Mouse (Mus musculus) testis, postnatal 10 days (tissue): ENCODE data around the gene Gtpbp4.
"Not testable (repeated sequence)": the region's sequence is repeated elsewhere in the genome, so short reads cannot be mapped to it uniquely, and the experiment has no call there.

Experiments
- DNase-seq: peaks from one replicate; pipeline ENCODE4 v3.0.0; 2021; ENCODE audit warnings: low spot score

Gtpbp4 gene

DNA sequence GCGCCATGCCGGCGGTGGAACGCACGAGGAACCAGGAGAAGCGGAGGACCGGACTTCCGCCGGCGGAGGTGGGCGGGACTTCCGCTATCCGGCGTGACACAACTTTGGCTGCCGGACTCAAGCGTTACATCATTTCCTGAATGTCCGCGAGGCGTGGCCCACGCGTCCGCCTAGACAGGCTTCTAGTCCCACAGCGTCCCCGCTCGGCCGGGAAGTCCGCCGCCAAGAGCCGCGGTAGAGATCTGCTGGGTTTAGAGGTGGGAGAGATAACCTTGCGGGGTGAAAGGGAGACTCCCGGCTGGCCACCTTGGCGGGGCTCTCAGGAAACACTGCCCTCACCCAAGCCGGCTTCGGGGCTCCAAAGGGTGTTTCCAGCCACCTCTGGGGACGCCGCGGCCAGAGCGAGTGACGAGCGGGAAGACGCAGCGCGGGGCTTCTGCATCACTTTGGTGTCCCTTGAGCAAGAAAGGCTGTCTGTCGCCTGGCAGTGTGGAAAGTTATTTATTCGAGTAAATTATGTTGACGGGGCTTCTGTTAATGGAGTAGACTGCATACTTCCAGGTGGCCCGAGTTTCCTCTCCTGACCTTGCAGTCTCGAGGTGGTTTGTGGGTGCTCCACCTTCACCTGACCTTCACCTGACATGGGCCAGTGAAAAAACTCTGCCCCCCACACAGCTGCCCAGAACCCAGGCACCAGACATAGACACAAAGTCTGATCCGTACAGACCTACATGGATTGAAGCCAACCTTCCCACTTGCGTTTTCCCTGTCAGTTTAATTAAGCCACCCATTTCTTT is at the start of gene Gtpbp4:
Gene Gtpbp4, minus strand, starts transcription at position 94 of the 797 bp plus-strand sequence.
- DNase-seq = peak; percentile 95

DNA sequence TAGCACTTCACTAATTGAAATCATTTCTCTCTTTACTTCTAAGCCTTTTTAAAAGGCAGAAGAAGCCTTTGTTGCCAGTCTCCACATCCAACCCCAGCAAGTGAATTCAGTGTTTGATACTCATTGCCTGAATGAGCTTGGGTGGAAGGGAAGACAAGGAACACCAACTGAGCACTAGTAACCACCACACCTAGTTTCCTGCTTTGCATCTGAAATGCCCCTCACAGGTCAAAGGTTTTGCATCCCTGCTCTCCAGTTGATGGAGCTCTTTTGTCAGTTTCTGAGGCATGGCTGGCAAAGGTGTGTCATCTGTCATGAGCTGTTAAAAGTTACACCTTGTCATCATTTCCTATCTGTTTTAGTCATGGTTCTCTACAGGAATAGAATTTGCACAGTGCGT is 48.8 kb upstream of the Gtpbp4 start:
- DNase-seq = no peak

DNA sequence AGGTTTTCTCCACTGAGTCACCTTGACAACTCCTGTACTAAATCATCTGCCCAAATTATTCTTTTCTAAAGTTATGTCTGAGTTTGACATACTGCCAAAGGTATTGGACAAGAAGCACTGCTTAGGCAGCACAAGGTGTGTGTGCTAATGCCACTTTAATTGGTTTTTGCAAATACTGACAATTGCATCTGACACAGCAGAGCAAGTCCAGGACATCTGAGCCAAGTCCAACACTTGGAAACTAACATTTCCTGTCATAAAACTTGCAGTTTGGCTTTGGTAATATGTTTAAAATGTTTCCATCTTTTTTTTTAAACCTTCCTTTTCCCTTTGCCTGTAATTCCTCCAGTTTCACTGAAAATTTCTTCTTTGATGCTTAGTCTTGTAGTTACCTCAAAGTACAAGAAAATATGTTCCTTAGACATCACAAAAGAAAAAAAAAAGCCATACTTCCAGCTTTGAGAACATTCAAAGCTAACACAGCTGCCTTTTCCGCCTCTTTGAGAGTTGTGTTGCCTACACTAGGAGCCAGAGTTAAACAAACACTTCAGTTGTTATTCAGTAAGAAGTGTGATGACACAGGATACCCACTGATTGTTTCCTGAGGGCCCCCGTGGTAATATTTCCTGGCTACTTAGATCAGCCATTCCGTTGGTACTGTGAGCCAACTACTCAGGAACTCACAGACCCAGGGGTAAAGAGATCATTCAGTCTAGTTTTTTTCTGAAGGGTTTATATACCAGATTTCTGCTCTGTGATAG is 47.6 kb upstream of the Gtpbp4 start:
- DNase-seq = no peak

DNA sequence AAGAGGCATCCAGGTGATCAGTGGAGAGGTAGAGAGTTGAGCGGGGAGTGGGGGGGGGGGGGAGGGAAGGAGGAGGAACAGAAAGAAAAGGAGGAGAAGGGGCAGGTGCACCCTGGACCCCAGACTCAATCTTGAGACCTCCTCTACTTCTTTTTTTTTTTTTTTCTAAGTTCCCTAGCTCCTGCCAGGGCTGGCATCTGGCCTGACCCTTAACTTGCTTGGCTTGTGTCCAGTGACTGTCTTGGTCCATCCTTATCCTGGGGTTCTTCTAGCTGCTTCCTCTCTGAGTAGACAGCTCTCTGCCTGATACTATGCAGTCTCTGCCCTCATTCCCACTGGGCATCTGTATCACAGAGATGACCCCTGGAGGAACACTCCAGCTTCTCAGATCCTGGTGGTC is 44.7 kb upstream of the Gtpbp4 start:
- no peak for DNase-seq

DNA sequence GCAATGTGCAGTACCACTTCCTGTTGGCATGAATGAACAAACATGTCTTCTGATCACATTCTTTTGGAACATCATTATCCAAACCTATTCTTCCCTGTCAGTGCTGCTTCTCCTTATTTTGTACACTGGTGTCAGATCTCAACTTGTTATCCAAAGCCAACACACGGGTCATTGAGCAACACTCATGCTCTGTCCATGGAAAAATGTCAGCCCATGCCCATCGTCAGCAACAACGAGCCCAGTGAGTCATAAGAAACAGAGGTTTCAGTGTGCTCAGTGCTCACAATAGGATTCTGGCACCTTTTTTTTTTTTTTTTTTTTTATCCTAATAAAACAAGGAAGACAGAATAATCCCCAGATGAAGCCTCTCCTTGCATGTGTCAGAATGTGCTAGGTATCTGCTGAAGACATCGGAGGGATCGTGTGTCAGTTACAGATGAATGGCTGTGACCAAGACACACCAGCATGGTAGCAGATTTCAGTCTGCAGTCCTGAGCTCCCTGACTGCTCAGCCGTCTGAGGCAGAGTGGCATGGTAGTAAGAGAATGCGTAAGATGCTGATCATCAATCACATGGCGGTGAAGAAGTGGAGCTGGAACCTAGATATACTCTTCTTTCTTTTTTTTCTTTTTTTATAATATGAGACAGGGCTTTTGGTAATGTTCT is 36.2 kb upstream of the Gtpbp4 start:
- DNase-seq = no peak

DNA sequence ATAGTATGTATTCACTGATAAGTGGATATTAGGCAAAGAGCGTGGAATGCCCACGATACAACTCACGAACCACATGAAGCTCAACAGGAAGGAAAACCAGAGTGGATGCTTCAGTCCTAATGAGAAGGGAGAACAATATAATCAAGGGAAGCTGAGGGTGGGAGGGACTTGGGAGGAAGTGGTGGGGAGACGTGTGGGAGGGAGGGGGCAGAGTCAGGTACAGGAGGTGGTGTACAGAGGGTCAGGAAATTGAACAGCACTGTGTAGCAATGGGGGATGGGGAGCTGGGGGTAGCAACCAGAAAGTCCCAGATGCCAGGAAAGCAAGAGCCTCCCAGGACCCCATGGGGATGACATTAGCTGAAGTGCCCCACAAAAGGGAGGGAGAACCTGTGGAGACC is 34.5 kb upstream of the Gtpbp4 start:
- no peak for DNase-seq

DNA sequence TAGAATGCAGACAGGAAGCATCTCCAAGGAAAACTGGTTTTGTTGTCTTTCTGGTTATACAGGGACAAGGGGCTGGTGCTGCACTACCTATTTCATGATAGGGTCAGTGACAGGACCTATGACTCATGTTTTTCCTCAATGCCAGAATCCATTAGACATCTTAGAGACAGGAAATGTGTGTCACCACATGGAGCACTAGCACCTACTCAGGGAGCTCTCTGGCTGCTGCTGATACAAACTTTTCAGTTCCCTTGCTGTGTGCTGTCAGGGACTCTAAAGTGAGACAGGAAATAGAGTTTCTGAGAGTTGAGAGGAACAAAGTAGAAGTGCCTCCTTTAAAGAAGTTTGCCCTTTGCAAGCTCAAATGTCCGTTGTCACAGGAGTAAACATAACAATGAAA is 31.4 kb upstream of the Gtpbp4 start:
- no peak for DNase-seq

DNA sequence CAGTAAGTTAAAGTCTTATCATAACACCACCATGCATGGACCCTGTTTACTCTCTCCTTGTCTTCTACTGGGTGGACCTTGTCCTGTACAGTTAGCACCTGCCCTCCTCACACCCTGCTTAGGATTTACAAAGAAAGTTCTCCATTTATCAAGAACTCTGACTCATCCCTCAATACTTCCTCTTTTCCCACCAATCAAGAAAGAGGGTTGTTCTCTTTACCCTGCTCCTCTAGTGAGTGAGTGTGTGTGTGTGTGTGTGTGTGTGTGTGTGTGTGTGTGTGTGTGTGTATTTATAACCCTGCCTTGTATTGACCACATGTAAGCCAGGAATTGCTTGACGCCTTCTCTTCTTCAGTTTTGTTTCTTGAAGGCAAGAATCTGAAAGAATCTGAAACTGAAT is 26.7 kb upstream of the Gtpbp4 start:
- no peak for DNase-seq

DNA sequence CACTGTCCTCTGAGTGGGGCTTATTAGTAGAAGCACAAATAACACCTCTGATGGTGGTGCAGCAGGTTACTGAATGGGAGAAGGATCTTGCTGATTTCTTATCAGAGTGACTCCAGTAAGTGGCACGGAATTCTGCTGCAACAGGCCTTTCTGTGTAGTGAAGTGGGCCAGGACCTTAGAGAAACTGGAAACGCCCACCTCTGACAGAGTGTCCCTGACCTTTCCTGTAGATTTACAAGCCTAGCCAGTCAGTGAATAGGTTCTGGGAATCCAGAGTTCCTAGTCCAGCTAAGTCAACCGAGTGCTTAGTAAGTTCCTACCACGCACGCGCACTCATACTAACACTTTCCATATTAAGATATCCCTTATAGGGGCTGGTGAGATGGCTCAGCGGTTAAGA is 25.7 kb upstream of the Gtpbp4 start:
- DNase-seq = no peak

DNA sequence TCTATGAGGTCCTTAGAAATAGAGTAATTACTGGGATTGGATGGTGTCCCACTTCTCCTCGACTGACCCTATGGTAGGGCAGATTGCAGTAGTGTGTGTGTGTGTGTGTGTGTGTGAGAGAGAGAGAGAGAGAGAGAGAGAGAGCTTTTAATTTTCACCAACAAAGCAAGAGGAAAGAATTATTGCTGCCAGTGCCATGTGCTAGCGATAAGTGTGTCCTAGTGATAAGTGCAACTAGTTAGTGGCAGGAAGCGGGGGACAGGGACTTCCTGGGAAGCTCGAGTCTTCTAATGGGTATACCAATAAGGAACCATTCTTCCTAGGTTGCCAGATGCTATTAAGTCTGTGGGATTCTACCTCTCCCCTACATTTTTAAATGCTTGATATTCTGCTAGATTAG is 23.8 kb upstream of the Gtpbp4 start:
- no peak for DNase-seq

DNA sequence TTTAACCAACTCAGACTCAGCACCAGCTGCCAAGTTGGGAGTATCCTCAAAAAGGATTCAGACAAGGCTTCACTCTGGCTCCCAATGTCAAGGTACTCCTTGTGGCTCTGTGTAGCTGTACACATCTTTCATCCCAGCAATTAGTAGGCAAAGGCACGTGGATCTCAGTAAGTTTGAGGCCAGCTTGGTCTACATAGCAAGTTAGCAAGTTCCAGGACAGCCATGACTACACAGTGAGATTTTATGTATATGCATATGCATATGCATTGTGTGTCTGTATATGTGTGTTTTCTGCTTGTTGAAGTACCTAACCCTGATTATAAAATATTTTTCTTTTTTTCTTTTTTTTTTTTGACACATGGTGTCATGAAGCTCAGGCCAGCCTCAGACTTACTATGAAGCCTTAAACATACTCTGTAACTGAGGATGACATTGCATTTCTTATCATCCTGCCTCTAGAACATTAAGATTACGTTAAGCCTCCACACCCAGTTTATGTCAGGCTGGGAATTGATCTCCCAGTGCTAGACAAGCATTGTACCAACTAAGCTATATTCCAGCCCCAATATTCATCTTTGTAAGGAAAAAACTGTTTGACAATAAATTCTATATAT is 23.2 kb upstream of the Gtpbp4 start:
- DNase-seq = no peak

DNA sequence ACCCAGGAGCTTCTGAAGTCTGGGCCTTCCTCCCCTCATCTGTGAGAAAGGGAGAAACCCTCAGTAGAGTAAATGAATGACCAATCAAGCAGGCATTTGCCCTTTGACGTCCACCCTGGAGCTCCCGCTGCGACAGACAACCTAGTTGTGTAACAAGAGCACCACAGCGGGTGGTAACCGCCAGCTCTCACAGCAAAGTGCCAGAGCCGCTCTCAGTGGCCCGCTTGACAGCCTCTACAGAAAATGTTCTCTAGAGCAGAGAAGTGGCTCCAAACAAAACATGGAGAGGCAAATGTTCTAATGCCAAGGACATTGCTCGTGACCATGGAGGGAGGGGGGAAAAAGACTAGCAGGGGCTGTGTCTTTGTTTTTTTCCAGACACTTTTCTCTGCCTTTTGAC is 21.3 kb upstream of the Gtpbp4 start:
- DNase-seq = no peak

DNA sequence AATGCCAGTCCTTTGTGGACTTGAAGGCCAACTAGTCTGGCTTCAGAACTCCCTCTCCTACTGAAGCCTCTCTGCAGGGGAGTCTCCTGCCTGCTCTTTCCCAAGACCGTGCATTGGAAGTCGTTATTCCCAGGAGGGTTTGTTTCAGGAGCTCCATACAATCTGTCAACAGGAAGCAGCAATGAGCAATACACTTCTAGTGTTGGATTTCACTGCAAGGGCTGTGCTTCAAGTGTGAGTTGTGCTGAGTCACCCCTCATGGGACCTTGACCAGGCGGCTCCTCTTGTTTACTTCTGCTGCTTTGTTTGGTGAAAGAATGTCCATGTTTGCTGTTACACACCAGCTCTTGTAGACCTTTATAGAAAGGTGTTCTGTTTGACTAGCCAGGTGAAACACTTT is 18.5 kb upstream of the Gtpbp4 start:
- DNase-seq = no peak

DNA sequence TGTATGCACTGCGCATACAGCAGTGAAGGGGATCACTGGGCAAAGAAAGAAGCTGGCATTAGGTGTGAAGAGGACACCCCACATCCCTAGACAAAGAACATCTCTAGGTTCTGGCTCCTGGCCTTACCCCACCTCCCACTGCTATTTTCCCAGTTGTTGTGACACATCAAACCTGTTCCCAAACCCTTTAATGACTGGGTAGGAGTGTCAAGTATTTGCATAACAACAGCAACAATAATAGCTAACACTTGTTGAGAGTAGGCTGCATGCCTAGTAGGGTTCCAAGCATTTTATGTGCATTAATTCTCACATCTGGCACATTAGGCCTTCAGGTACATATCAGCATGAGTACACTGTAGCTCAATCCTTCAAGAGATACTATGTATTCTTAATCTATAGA is 17.6 kb upstream of the Gtpbp4 start:
- DNase-seq = no peak

DNA sequence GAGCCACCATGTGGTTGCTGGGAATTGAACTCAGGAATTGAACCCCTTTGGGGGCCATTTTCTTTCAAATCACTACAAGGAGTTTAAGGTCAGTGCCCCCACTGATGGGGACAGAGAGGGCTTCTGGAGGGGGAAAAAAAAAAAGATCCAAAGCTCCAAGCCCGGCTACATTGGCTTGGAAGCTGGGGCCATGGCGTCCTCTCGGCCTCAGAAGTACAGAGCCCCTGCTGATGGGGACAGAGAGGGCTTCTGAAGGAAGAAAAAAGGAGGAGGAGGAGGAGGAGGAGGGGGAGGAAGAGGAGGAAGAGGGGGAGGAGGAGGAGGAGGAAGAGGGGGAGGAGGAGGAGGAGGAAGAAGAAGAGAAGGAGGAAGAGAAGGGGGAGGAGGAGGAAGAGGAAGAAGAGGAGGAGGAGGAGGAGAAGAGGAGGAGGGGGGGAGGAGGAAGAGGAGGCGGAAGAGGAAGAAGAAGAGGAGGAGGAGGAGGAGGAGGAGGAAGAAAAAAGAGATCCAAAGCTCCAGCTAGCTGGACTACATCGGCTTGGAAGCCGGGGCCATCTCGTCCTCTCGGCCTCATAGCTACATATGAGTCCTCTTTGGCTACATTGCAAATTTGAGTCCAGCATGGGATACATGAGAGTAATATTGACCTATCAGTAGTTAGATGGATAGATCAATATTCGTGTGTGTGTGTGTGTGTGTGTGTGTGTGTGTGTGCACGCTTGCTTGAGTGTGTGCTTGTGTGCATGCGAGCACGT is 15.9 kb upstream of the Gtpbp4 start:
- peak; percentile 100 for DNase-seq

DNA sequence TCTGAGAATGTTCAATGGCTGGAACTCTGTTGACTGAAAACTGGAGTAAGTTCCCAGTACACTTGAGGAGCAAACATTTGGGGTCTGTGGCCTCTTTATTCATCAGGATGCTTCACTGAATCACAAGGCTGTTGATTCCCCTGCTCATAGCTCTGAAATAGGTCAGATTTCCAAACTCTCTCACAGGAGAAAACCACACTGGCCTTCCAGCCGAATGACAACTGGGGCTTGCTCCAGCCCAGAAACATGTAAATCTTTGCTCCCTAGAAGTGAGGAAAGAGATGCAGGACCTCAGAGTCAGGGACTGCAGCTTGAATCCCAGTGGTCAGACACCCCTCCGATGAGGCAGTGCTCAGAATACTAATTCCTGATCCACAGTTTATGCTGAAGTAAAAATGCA is 7.4 kb upstream of the Gtpbp4 start:
- DNase-seq = no peak

DNA sequence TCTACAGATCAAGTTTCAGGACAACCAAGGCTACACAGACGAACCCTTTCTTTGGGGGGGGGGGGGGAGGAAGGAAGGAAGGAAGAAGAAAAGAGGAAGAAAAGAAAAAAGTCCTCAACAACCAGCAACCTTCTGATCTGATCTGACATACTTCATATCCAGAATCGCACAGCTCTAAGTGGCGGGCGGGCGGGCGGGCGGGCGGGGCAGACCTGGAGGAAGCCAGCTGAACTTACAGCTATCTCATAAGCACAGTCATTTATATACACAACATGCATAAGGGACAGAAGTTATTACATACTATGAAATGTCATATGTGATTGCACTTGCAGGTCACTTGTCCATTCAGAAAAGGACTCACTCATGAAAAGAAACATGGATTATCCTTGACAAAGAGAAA is 3.6 kb upstream of the Gtpbp4 start:
- no peak for DNase-seq

DNA sequence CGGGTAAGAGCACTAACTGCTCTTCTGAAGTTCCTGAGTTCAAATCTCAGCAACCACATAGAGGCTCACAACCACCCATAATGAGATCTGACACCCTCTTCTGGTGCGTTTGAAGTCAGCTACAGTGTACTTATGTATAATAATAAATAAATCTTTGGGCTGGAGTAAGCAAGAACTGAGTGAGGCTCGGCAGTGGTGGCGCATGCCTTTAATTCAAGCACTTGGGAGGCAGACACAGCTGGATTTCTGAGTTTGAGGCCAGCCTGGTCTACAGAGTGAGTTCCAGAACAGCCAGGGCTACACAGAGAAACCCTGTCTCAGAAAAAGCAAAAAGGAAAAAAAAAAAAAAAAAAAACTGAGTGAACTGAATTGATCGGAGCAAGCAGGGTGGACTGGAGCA is 1.3 kb upstream of the Gtpbp4 start:
- not testable (repeated sequence) for DNase-seq

DNA sequence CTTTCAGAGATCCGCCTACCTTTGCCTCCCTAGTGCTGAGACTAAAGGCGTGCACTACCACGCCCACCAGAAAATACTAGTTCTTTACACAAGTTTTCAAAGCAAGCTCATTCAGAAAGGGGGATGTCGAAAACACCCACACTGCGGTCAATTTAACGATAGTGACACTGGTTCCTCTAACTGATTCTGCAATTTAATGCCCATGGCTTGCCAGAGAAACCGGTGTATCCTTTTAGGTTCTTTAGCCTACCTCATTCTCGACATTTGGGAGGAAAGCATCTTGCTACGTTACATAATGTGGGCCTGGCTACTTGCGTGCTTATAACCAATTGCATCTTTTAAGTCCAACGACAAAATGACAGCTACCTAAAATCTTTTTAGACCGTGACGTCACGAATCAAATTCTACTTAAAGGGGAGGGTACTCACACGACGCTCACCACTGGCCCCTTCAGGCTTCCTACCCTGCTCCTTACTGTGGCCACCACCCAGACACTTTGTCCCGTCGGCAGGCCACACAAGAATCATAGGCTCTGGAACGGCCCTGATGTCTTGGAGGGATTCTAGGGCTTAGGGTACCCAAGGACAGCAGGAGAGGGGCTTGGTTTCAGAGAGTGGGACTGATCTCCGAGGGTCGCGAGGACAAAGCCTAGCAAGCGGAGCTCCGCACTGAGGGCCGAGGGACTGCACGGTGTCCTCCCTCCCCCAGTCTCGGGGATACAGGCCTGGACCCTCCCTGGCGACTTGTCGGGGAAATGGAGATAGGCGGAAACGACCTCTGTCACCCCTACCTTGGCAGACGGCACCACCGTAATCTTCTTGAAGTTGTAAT is 509 bp downstream of the Gtpbp4 start:
- no peak for DNase-seq

DNA sequence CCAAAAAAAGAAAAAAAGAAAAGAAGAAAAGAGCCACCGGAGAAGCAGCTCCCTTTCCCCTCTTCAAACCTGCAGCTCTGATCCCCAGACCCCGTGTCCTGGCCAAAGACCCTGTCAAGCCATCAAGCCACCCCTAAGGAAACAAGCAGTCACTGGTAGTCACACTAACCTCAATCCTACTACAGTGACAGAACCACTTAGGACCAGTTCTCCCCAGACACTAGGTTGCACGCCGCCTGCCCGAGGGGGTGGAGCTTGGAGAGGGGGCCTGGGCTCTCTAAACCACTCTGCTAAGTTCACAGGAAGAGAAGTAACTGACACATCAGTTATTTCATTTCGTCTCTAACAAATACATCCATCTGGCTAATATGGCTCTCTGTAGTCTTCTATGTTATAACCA is 3.7 kb downstream of the Gtpbp4 start:
- no peak for DNase-seq

DNA sequence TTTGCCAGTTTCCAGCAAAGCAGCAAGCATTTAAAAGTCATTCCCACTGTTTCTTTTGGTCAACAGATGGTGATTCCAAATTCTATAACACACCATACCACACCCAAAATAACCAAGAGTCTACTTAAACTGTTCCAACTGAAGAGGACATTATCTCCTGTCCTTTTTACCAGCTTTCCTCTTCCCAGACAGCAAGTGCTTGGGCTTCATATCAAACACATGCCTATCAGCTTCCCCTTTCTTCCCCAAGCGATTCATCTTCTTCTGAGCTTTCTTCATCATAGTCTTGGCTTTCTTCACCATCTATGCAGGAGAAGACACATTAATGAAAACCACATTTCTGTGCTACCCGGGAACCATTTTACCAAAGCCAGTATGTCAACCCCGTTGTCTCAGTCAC is 22.9 kb downstream of the Gtpbp4 start:
- no peak for DNase-seq
